Mouse (Mus musculus) lung, postnatal 10 days (tissue): ENCODE data around the gene Paqr3.

Experiments
- DNase-seq: peaks from one replicate; pipeline ENCODE4 v3.0.0; 2021

Gene Paqr3

GRCm38 (mm10) chr5:97111207-97111910 is at the start of gene Paqr3:
Gene Paqr3, minus strand, starts transcription at chr5:97111596.
- DNase-seq, result peak; percentile 98

- DNase-seq, result peak; percentile 18
Measured at GRCm38 (mm10) chr5:97154688-97155087, 43.3 kb upstream of the Paqr3 start.

- DNase-seq, result no peak
Measured at GRCm38 (mm10) chr5:97135331-97135730, 23.9 kb upstream of the Paqr3 start.

- DNase-seq, result no peak
Measured at GRCm38 (mm10) chr5:97129589-97129988, 18.2 kb upstream of the Paqr3 start.

- peak; percentile 74 for DNase-seq
Measured at GRCm38 (mm10) chr5:97128242-97129226, 17.1 kb upstream of the Paqr3 start.

- no peak for DNase-seq
Measured at GRCm38 (mm10) chr5:97127284-97127683, 15.9 kb upstream of the Paqr3 start.

- peak; percentile 67 for DNase-seq
Measured at GRCm38 (mm10) chr5:97126005-97126404, 14.6 kb upstream of the Paqr3 start.

GRCm38 (mm10) chr5:97125459-97125970 is 14.1 kb upstream of the Paqr3 start:
- DNase-seq, result no peak

- DNase-seq, result no peak
Measured at GRCm38 (mm10) chr5:97124977-97125376, 13.6 kb upstream of the Paqr3 start.

GRCm38 (mm10) chr5:97110697-97111096 is 699 bp downstream of the Paqr3 start:
- DNase-seq, result no peak

GRCm38 (mm10) chr5:97110133-97110532 is 1.3 kb downstream of the Paqr3 start:
- DNase-seq, result no peak

- DNase-seq, result no peak
Measured at GRCm38 (mm10) chr5:97108333-97108732, 3.1 kb downstream of the Paqr3 start.

- DNase-seq, result no peak
Measured at GRCm38 (mm10) chr5:97099954-97100353, 11.4 kb downstream of the Paqr3 start.

- DNase-seq, result no peak
Measured at GRCm38 (mm10) chr5:97097631-97098041, 13.8 kb downstream of the Paqr3 start.

- no peak for DNase-seq
Measured at GRCm38 (mm10) chr5:97095335-97095734, 16.1 kb downstream of the Paqr3 start.

- no peak for DNase-seq
Measured at GRCm38 (mm10) chr5:97092970-97093369, 18.4 kb downstream of the Paqr3 start.

- DNase-seq, result peak; percentile 42
Measured at GRCm38 (mm10) chr5:97090034-97090784, 21.2 kb downstream of the Paqr3 start.

- DNase-seq, result no peak
Measured at GRCm38 (mm10) chr5:97089426-97089825, 22.0 kb downstream of the Paqr3 start.

GRCm38 (mm10) chr5:97088231-97088630 is 23.2 kb downstream of the Paqr3 start:
- no peak for DNase-seq

GRCm38 (mm10) chr5:97087746-97088145 is 23.6 kb downstream of the Paqr3 start:
- no peak for DNase-seq

- peak; percentile 52 for DNase-seq
Measured at GRCm38 (mm10) chr5:97087030-97087630, 24.3 kb downstream of the Paqr3 start.

- no peak for DNase-seq
Measured at GRCm38 (mm10) chr5:97085071-97085470, 26.3 kb downstream of the Paqr3 start.
